Comparison of ENCODE assay signal across 8 mouse cellular contexts in the genomic region with DNA sequence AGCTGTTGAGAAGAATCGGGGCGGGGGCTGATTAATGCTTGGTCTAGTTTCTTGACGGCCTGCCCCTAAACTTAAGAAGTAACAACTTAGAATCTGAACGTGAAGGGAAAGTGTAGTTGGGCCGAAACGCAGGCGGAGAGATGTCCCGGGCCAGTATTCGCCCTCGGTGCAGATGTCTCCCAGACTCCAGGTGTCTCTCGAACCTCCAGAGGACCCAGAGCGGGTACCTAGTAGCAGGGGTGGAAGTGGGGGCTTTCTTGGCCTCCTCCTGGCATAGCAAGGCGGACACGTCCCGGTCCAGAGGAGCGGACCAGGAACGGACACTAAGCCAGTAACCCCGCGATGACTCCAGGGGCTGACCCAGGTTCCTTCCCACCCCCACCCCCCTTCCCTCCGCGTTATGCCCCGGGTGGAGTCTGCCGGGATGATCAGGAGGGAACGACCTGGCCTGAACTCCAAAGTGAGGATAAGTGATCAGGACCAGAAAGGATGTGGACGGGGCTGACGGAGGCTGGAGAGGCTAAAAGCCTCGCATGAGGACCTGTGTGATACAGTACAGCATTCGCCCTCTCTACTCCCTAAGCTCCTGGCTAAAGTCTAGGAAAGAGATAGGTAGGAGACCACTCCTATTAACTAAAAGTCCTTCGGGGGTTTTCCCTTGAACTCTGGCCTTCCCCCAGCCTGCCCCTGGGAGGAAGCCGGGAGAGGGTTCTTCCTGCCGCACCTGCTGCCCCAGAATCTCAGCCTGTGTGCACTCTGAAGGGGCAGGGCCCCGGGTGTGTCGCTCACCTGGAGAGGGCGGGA. TPM values are rescaled to one million over a fixed set of nuclear protein-coding genes. Genes with fewer than 3 reads are reported as not detected.
DNase-seq lines count a peak whose midpoint lies in the region; ATAC-seq lines count a peak whose summit lies in the region.

No protein-coding gene starts in this region.

- H3K9ac ChIP-seq in lung, embryonic 15.5 days = no peak overlapping the region
- peak overlapping the region; percentile 69; the same call in 1 of the 2 replicates for H3K9ac ChIP-seq in embryonic facial prominence, embryonic 14.5 days (ENCODE audit: low read depth, low read length)
- H3K9ac ChIP-seq in limb, embryonic 11.5 days (ENCODE audit: low read length) = no peak overlapping the region; the same call in 1 of the 2 replicates
- H3K9ac ChIP-seq in neural tube, embryonic 15.5 days (replicated peaks) = 0 out of 2 replicates have a peak overlapping the region, but pooled peaks have one; percentile 20

- H3K4me2 ChIP-seq in lung, embryonic 15.5 days = peak overlapping the region; percentile 99
- H3K4me2 ChIP-seq in embryonic facial prominence, embryonic 14.5 days (ENCODE audit: low read depth, low read length) = peak overlapping the region; percentile 99
- peak overlapping the region; percentile 88 for H3K4me2 ChIP-seq in limb, embryonic 11.5 days (ENCODE audit: low read depth, severe bottlenecking)
- peak overlapping the region; percentile 92 for H3K4me2 ChIP-seq in neural tube, embryonic 15.5 days

- H3K4me1 ChIP-seq in lung, embryonic 15.5 days = peaks cover 34% of the 10 kb centered on the region
- 0 out of 2 replicates have a peak, but pooled peaks cover 4% of the 10 kb centered on the region for H3K4me1 ChIP-seq in embryonic facial prominence, embryonic 14.5 days (ENCODE audit: control insufficient read depth, insufficient read depth, low read length)
- H3K4me1 ChIP-seq in limb, embryonic 11.5 days (ENCODE audit: control insufficient read depth, insufficient read depth, low read length) = peaks cover 16% of the 10 kb centered on the region
- H3K4me1 ChIP-seq in neural tube, embryonic 15.5 days = peaks cover 24% of the 10 kb centered on the region

- WGBS in lung, embryonic 15.5 days = 4% methylated on average over 34 of the region's 34 CpGs
- 5% methylated on average over 32 of the region's 34 CpGs for WGBS in embryonic facial prominence, embryonic 14.5 days
- WGBS in limb, embryonic 11.5 days = 5% methylated on average over 34 of the region's 34 CpGs
- WGBS in neural tube, embryonic 15.5 days = 4% methylated on average over 34 of the region's 34 CpGs

- peak overlapping the region; percentile 56 for H3K4me3 ChIP-seq in lung, embryonic 15.5 days
- H3K4me3 ChIP-seq in embryonic facial prominence, embryonic 14.5 days (ENCODE audit: low read depth, low read length) = peak overlapping the region; percentile 61
- peak overlapping the region; percentile 54 for H3K4me3 ChIP-seq in limb, embryonic 11.5 days (ENCODE audit: low read depth, low read length)
- H3K4me3 ChIP-seq in neural tube, embryonic 15.5 days (replicated peaks) = peak overlapping the region; percentile 45

- H3K9me3 ChIP-seq in lung, embryonic 15.5 days = no peaks in the 10 kb centered on the region
- H3K9me3 ChIP-seq in embryonic facial prominence, embryonic 14.5 days (ENCODE audit: control insufficient read depth, low read length) = 0 out of 2 replicates have a peak, but pooled peaks cover 4% of the 10 kb centered on the region
- H3K9me3 ChIP-seq in limb, embryonic 11.5 days (ENCODE audit: control insufficient read depth, low read length) = no peaks in the 10 kb centered on the region
- H3K9me3 ChIP-seq in neural tube, embryonic 15.5 days (replicated peaks) = no peaks in the 10 kb centered on the region

- no peak overlapping the region for H3K27ac ChIP-seq in lung, embryonic 15.5 days
- H3K27ac ChIP-seq in embryonic facial prominence, embryonic 14.5 days (replicated peaks; ENCODE audit: low read depth, low read length) = no peak overlapping the region
- no peak overlapping the region for H3K27ac ChIP-seq in limb, embryonic 11.5 days (replicated peaks; ENCODE audit: low read depth, low read length)
- no peak overlapping the region for H3K27ac ChIP-seq in neural tube, embryonic 15.5 days (replicated peaks)

- peaks cover 53% of the 10 kb centered on the region for H3K27me3 ChIP-seq in lung, embryonic 15.5 days
- peaks cover 48% of the 10 kb centered on the region for H3K27me3 ChIP-seq in embryonic facial prominence, embryonic 14.5 days (replicated peaks; ENCODE audit: control insufficient read depth, insufficient read depth, low read length)
- peaks cover 28% of the 10 kb centered on the region for H3K27me3 ChIP-seq in limb, embryonic 11.5 days (ENCODE audit: control insufficient read depth, insufficient read depth, low read length)
- H3K27me3 ChIP-seq in neural tube, embryonic 15.5 days (replicated peaks) = peaks cover 60% of the 10 kb centered on the region

- no peak for ATAC-seq in lung, embryonic 15.5 days (ENCODE audit: borderline replicate concordance, extremely low read depth, low FRiP score, low TSS enrichment)
- no peak for ATAC-seq in embryonic facial prominence, embryonic 14.5 days (ENCODE audit: low read depth)
- no peak for ATAC-seq in limb, embryonic 11.5 days (ENCODE audit: insufficient number of reproducible peaks, low FRiP score, low TSS enrichment, low read depth)
- 0 out of 2 replicates have a peak, but pooled peaks have one; percentile 26 for ATAC-seq in neural tube, embryonic 15.5 days (ENCODE audit: low FRiP score)

- no peak for DNase-seq in lung, postnatal 10 days
- no peak for DNase-seq in embryonic facial prominence, embryonic 14.5 days (ENCODE audit: low spot score)
- peak; percentile 45 for DNase-seq in limb, embryonic 11.5 days (ENCODE audit: low spot score)
- DNase-seq in layer of hippocampus, adult 18-20 months (ENCODE audit: low spot score in 2 of 2) = no peak
- no peak for DNase-seq in gastrocnemius, postnatal 4 days (ENCODE audit: low spot score in 2 of 2)
- no peak for DNase-seq in left cerebral cortex, adult 8-10 months (ENCODE audit: low spot score in 2 of 2)

- no peaks in the 10 kb centered on the region for H3K36me3 ChIP-seq in lung, embryonic 15.5 days
- H3K36me3 ChIP-seq in embryonic facial prominence, embryonic 14.5 days (ENCODE audit: control insufficient read depth, insufficient read depth, low read length) = no peaks in the 10 kb centered on the region
- no peaks in the 10 kb centered on the region for H3K36me3 ChIP-seq in limb, embryonic 11.5 days (ENCODE audit: control insufficient read depth, insufficient read depth, low read length)
- no peaks in the 10 kb centered on the region for H3K36me3 ChIP-seq in neural tube, embryonic 15.5 days

RNA-seq across cellular contexts. Expression of a gene that starts 1.1 kb away (rescaled TPM):
- polyA plus RNA-seq in lung, embryonic 15.5 days (2015; fragmentation: Nextera tagmentation; extraction: Ambion mirVana) = 4.4 and 6.2 TPM in 2 replicates
- 5.2 and 5.9 TPM in 2 replicates for polyA plus RNA-seq in embryonic facial prominence, embryonic 14.5 days (2014; fragmentation: Nextera tagmentation; extraction: Ambion mirVana)
- 1.4 and 2.1 TPM in 2 replicates for polyA plus RNA-seq in limb, embryonic 11.5 days (2014; fragmentation: Nextera tagmentation; extraction: Ambion mirVana)
- polyA plus RNA-seq in neural tube, embryonic 15.5 days (2015; fragmentation: Nextera tagmentation; extraction: Ambion mirVana) = 2.7 and 4.9 TPM in 2 replicates
- 1 to 10 TPM; 4.4 to 5.4 TPM for total RNA-seq in layer of hippocampus, adult 18-20 months (2021)
- 1 to 10 TPM; 3.7 to 4.5 TPM for total RNA-seq in gastrocnemius, postnatal 4 days (2021)
- total RNA-seq in left cerebral cortex, adult 8-10 months (2022) = 10 to 100 TPM in 1 of 4 experiments, 1 to 10 TPM in 3; 4.7 to 10.3 (median 6.5) TPM

RNA-seq across cellular contexts. Expression of a gene that starts 19.8 kb away (rescaled TPM):
- 14.0 and 14.1 TPM in 2 replicates for polyA plus RNA-seq in lung, embryonic 15.5 days (2015; fragmentation: Nextera tagmentation; extraction: Ambion mirVana)
- polyA plus RNA-seq in embryonic facial prominence, embryonic 14.5 days (2014; fragmentation: Nextera tagmentation; extraction: Ambion mirVana) = 18.5 and 23.7 TPM in 2 replicates
- 25.7 and 32.2 TPM in 2 replicates for polyA plus RNA-seq in limb, embryonic 11.5 days (2014; fragmentation: Nextera tagmentation; extraction: Ambion mirVana)
- 19.0 and 21.5 TPM in 2 replicates for polyA plus RNA-seq in neural tube, embryonic 15.5 days (2015; fragmentation: Nextera tagmentation; extraction: Ambion mirVana)
- total RNA-seq in layer of hippocampus, adult 18-20 months (2021) = 1 to 10 TPM; 1.1 to 2.3 TPM
- 10 to 100 TPM; 37.6 to 40.5 TPM for total RNA-seq in gastrocnemius, postnatal 4 days (2021)
- 1 to 10 TPM in 3 of 4 experiments, under 1 TPM in 1; 0.78 to 1.2 (median 1.1) TPM for total RNA-seq in left cerebral cortex, adult 8-10 months (2022)

RNA-seq across cellular contexts. Expression of a gene that starts 56.3 kb away (rescaled TPM):
- polyA plus RNA-seq in lung, embryonic 15.5 days (2015; fragmentation: Nextera tagmentation; extraction: Ambion mirVana) = not detected in 2 replicates
- polyA plus RNA-seq in embryonic facial prominence, embryonic 14.5 days (2014; fragmentation: Nextera tagmentation; extraction: Ambion mirVana) = not detected in 2 replicates
- not detected in 2 replicates for polyA plus RNA-seq in limb, embryonic 11.5 days (2014; fragmentation: Nextera tagmentation; extraction: Ambion mirVana)
- 0.40 and 0.68 TPM in 2 replicates for polyA plus RNA-seq in neural tube, embryonic 15.5 days (2015; fragmentation: Nextera tagmentation; extraction: Ambion mirVana)
- total RNA-seq in layer of hippocampus, adult 18-20 months (2021) = 1 to 10 TPM in 1 of 2 experiments, under 1 TPM in 1; 0.67 to 1.2 TPM
- total RNA-seq in gastrocnemius, postnatal 4 days (2021) = not detected
- under 1 TPM in 2 of 4 experiments, not detected in 2; 0.57 to 0.89 TPM for total RNA-seq in left cerebral cortex, adult 8-10 months (2022)

Comparison
In these comparisons a context has a peak if more than half of its experiments do, and no peak if none do; other contexts are left out.
1. H3K9ac ChIP-seq: peak in embryonic facial prominence, embryonic 14.5 days (single experiment) and neural tube, embryonic 15.5 days (single experiment); none in lung, embryonic 15.5 days (single experiment) and limb, embryonic 11.5 days (single experiment).
2. Peak in every context shown above with its lines, with median percentiles within 50 percentile points of each other: H3K4me2 ChIP-seq and H3K4me3 ChIP-seq.